Mouse (Mus musculus): ENCODE results near the gene Gm28053.

- TF ChIP-seq CTCF (IDR thresholded peaks at IDR 0.05; ENCODE audit: low read depth) = no peak
- no peak for TF ChIP-seq EP300 (IDR thresholded peaks at IDR 0.05; ENCODE audit: low read depth)
Observed at GRCm38 (mm10) chr6:48696830-48697554, 21.4 kb upstream of the Gm28053 start.

All from liver, postnatal 0 days (tissue).